In genomic region chr1:165780586-165781111, GRCm38 (mm10) we compare ENCODE assay signal across 8 mouse cellular contexts. TPM values are rescaled to one million over a fixed set of nuclear protein-coding genes. Genes with fewer than 3 reads are reported as not detected.
DNase-seq lines count a peak whose midpoint lies in the region; ATAC-seq and TF ChIP-seq lines count a peak whose summit lies in the region.

No protein-coding gene starts in this region.

- TF ChIP-seq CTCF in lung, embryonic 14.5 days (IDR thresholded peaks at IDR 0.05; ENCODE audit: low read depth), result peak; percentile 90
- TF ChIP-seq CTCF in brain, embryonic 14.5 days (IDR thresholded peaks at IDR 0.05; ENCODE audit: borderline replicate concordance, extremely low read depth, insufficient read depth, insufficient read length), result peak; percentile 88
- TF ChIP-seq CTCF in kidney, adult 2 months (conservative IDR thresholded peaks at IDR 0.05; ENCODE audit: insufficient read depth, insufficient read length, low read depth, low read length), result peak; percentile 71

- no peaks in the 10 kb centered on the region for H3K4me1 ChIP-seq in lung, embryonic 14.5 days (ENCODE audit: insufficient read depth)
- H3K4me1 ChIP-seq in kidney, adult 2 months (ENCODE audit: control insufficient read depth, insufficient read depth, low read length), result no peaks in the 10 kb centered on the region; the same call in 1 of the 2 replicates
- no peaks in the 10 kb centered on the region for H3K4me1 ChIP-seq in stomach, embryonic 14.5 days (ENCODE audit: control insufficient read depth, insufficient read depth, low read length)

- H3K27me3 ChIP-seq in lung, embryonic 14.5 days (ENCODE audit: insufficient read depth, low read length), result peaks cover 3% of the 10 kb centered on the region; the same call in 1 of the 2 replicates
- H3K27me3 ChIP-seq in kidney, adult 2 months (replicated peaks; ENCODE audit: control insufficient read depth, insufficient read depth, low read length), result no peaks in the 10 kb centered on the region; the same call in 1 of the 2 replicates
- H3K27me3 ChIP-seq in stomach, embryonic 14.5 days (ENCODE audit: control insufficient read depth, insufficient read depth, low read length), result no peaks in the 10 kb centered on the region

- H3K9me3 ChIP-seq in lung, embryonic 14.5 days (ENCODE audit: low read depth, low read length), result no peaks in the 10 kb centered on the region
- no peaks in the 10 kb centered on the region for H3K9me3 ChIP-seq in stomach, embryonic 14.5 days (ENCODE audit: control insufficient read depth, low read depth, low read length)

- H3K4me2 ChIP-seq in lung, embryonic 14.5 days, result peak overlapping the region; percentile 59
- H3K4me2 ChIP-seq in stomach, embryonic 14.5 days (replicated peaks; ENCODE audit: low read depth, low read length), result peak overlapping the region; percentile 75

- ATAC-seq in lung, embryonic 14.5 days (ENCODE audit: insufficient read depth), result peak; percentile 48; the same call in 1 of the 2 replicates
- peak; percentile 67 for ATAC-seq in megakaryocyte, adult 5-6 weeks (ENCODE audit: poor library complexity, severe bottlenecking)
- ATAC-seq in stomach, embryonic 14.5 days (ENCODE audit: insufficient number of reproducible peaks, insufficient read depth, low FRiP score, low read depth), result peak; percentile 64; the same call in 1 of the 2 replicates

- DNase-seq in lung, embryonic 14.5 days, result peak; percentile 55
- no peak for DNase-seq in lung, adult 18-20 months
- peak; percentile 67 for DNase-seq in brain, embryonic 14.5 days (ENCODE audit: low read depth)
- DNase-seq in heart, adult 9 months (ENCODE audit: low spot score in 2 of 2), result peak; percentile 39 to 52
- DNase-seq in kidney, adult 2 months, result peak; percentile 64
- no peak for DNase-seq in left cerebral cortex, adult 18-20 months (ENCODE audit: low spot score in 2 of 2)

- no peak for TF ChIP-seq POLR2A in brain, embryonic 14.5 days (IDR thresholded peaks at IDR 0.05; ENCODE audit: borderline replicate concordance, extremely low read depth, insufficient read depth, insufficient read length, poor library complexity, severe bottlenecking)
- TF ChIP-seq POLR2A in kidney, adult 2 months (IDR thresholded peaks at IDR 0.05; ENCODE audit: low read depth, low read length), result no peak

- H3K36me3 ChIP-seq in lung, embryonic 14.5 days (ENCODE audit: insufficient read depth), result no peaks in the 10 kb centered on the region
- no peaks in the 10 kb centered on the region for H3K36me3 ChIP-seq in kidney, adult 2 months (ENCODE audit: control insufficient read depth, insufficient read depth, low read length)
- H3K36me3 ChIP-seq in stomach, embryonic 14.5 days (ENCODE audit: control insufficient read depth, insufficient read depth, low read length), result no peaks in the 10 kb centered on the region

- peak overlapping the region; percentile 26 for H3K4me3 ChIP-seq in lung, embryonic 14.5 days (ENCODE audit: low read depth, low read length)
- peak overlapping the region; percentile 41; the same call in 1 of the 2 replicates for H3K4me3 ChIP-seq in kidney, adult 2 months (ENCODE audit: insufficient read depth, low read depth, low read length)
- peak overlapping the region; percentile 33 for H3K4me3 ChIP-seq in stomach, embryonic 14.5 days (ENCODE audit: low read depth, low read length)

- peak overlapping the region; percentile 5 for H3K9ac ChIP-seq in lung, embryonic 14.5 days
- H3K9ac ChIP-seq in stomach, embryonic 14.5 days (replicated peaks; ENCODE audit: low read depth, low read length), result no peak overlapping the region

- no peak overlapping the region for H3K27ac ChIP-seq in lung, embryonic 14.5 days (ENCODE audit: low read depth)
- H3K27ac ChIP-seq in kidney, adult 2 months (ENCODE audit: insufficient read depth, low read depth, low read length), result no peak overlapping the region
- H3K27ac ChIP-seq in stomach, embryonic 14.5 days (ENCODE audit: low read length), result no peak overlapping the region

- WGBS in lung, embryonic 14.5 days, result 4% methylated on average over 20 of the region's 20 CpGs
- 5% methylated on average over 20 of the region's 20 CpGs for WGBS in kidney, adult 2 months
- whole genome bisulfite sequencing in stomach, embryonic 14.5 days, result 8% methylated on average over 20 of the region's 20 CpGs

RNA-seq across cellular contexts. Expression of gene Cd247, which starts 7.8 kb away (rescaled TPM):
- polyA plus RNA-seq in lung, embryonic 14.5 days (2014; fragmentation: Nextera tagmentation; extraction: Ambion mirVana), result 1.1 and 1.5 TPM in 2 replicates
- polyA plus RNA-seq in brain, embryonic 14.5 days (2012; rRNA removed), result 0.79 and 1.0 TPM in 2 replicates
- polyA plus RNA-seq in kidney, adult 2 months (2012; rRNA removed), result 1.1 and 5.5 TPM in 2 replicates
- 1.1 and 2.8 TPM in 2 replicates for total RNA-seq in megakaryocyte, adult 5-6 weeks (2015)
- total RNA-seq in megakaryocyte, adult 5-6 weeks (2017), result 2.1 and 3.7 TPM in 2 replicates
- 0.80 and 1.5 TPM in 2 replicates for polyA plus RNA-seq in stomach, embryonic 14.5 days (2014; fragmentation: Nextera tagmentation; extraction: Ambion mirVana)
- not detected for total RNA-seq in left cerebral cortex, adult 18-20 months (2021)

RNA-seq across cellular contexts. Expression of gene Creg1, which starts 17.1 kb away (rescaled TPM):
- 54.3 and 58.3 TPM in 2 replicates for polyA plus RNA-seq in lung, embryonic 14.5 days (2014; fragmentation: Nextera tagmentation; extraction: Ambion mirVana)
- polyA plus RNA-seq in brain, embryonic 14.5 days (2012; rRNA removed), result 12.4 and 12.8 TPM in 2 replicates
- 86.9 and 89.7 TPM in 2 replicates for polyA plus RNA-seq in kidney, adult 2 months (2012; rRNA removed)
- 263 and 307 TPM in 2 replicates for total RNA-seq in megakaryocyte, adult 5-6 weeks (2015)
- 140 and 147 TPM in 2 replicates for total RNA-seq in megakaryocyte, adult 5-6 weeks (2017)
- polyA plus RNA-seq in stomach, embryonic 14.5 days (2014; fragmentation: Nextera tagmentation; extraction: Ambion mirVana), result 62.0 and 63.4 TPM in 2 replicates
- 10 to 100 TPM; 27.6 to 29.7 TPM for total RNA-seq in left cerebral cortex, adult 18-20 months (2021)

Comparison
In these comparisons a context has a peak if more than half of its experiments do, and no peak if none do; other contexts are left out.
1. DNase-seq: peak in lung, embryonic 14.5 days (single experiment), brain, embryonic 14.5 days (single experiment), heart, adult 9 months (2 of 2) and kidney, adult 2 months (single experiment); none in lung, adult 18-20 months (0 of 2) and left cerebral cortex, adult 18-20 months (0 of 2).
2. Peak in every context shown above with its lines, with median percentiles within 50 percentile points of each other: ATAC-seq, H3K4me3 ChIP-seq and CTCF ChIP-seq.